Mouse (Mus musculus) midbrain, postnatal 0 days (tissue): Measurements from ENCODE around the gene 5031439G07Rik. TPM values are rescaled to one million over a fixed set of nuclear protein-coding genes. Genes with fewer than 3 reads are reported as not detected.

ENCODE experiments used
- ATAC-seq: fragments of 200-750 bp; cut with Nextera tagmentation; 2 replicates; pipeline ENCODE4 v1.8.0; 2017; ENCODE audit warnings: moderate number of reproducible peaks, mild to moderate bottlenecking, moderate TSS enrichment, moderate library complexity; ENCODE audit not compliant: low FRiP score
- DNase-seq: peaks from one replicate; pipeline ENCODE4 v3.0.0-alpha.2; 2015; ENCODE audit warnings: low spot score
- H3K27ac ChIP-seq: fragments of 300-500 bp; sonication (generic); 2 replicates; pipeline ENCODE4 v1.5.1; 2014; ENCODE audit warnings: low read depth, mild to moderate bottlenecking, low read length, mixed read lengths
- H3K27me3 ChIP-seq: fragments of 300-500 bp; sonication (generic); 2 replicates; pipeline ENCODE4 v1.6.1; 2014; ENCODE audit warnings: low read length, control low read depth, mixed read lengths; ENCODE audit not compliant: insufficient read depth
- H3K36me3 ChIP-seq: fragments of 300-500 bp; sonication (generic); 2 replicates; pipeline ENCODE4 v1.6.1; 2014; ENCODE audit warnings: low read length, control low read depth, mixed read lengths; ENCODE audit not compliant: insufficient read depth
- H3K4me1 ChIP-seq: fragments of 300-500 bp; sonication (generic); 2 replicates; pipeline ENCODE4 v1.6.1; 2014; ENCODE audit warnings: mild to moderate bottlenecking, control low read depth, antibody characterized with exemption, low read length, mixed read lengths; ENCODE audit not compliant: insufficient read depth
- H3K4me2 ChIP-seq: fragments of 300-500 bp; sonication (generic); 2 replicates; pipeline ENCODE4 v1.6.1; 2014; ENCODE audit warnings: low read depth, mild to moderate bottlenecking, low read length, mixed read lengths; ENCODE audit not compliant: poor library complexity, severe bottlenecking
- H3K4me3 ChIP-seq: fragments of 300-500 bp; sonication (generic); 2 replicates; pipeline ENCODE4 v1.5.1; 2014; ENCODE audit warnings: low read depth, mild to moderate bottlenecking, low read length, moderate library complexity
- H3K9ac ChIP-seq: fragments of 300-500 bp; sonication (generic); replicated peaks from 2 replicates; pipeline ENCODE4 v1.6.1; 2014; ENCODE audit warnings: mild to moderate bottlenecking, low read length, moderate library complexity, mixed read lengths; ENCODE audit not compliant: poor library complexity, severe bottlenecking
- H3K9me3 ChIP-seq: fragments of 300-500 bp; sonication (generic); 2 replicates; pipeline ENCODE4 v1.6.1; 2016; ENCODE audit warnings: low read length, control low read depth
- CTCF ChIP-seq: IDR thresholded peaks from 2 replicates; pipeline ENCODE4 v1.5.1; 2016; ENCODE audit warnings: antibody characterized with exemption, mild to moderate bottlenecking
- WGBS: fragments of 180-500 bp; shearing (Covaris S2); extraction: QIAGEN DNeasy Blood & Tissue Kit; methylation state at CpG from one replicate; pipeline ENCODE4 v1.1.7; 2014; 5-methylcytosine and 5-hydroxymethylcytosine counted together
- polyA plus RNA-seq: library from polyadenylated mRNA; unstranded; fragments of >200 nt; fragmentation: Nextera tagmentation; extraction: Ambion mirVana; gene quantifications from 2 replicates; pipeline ENCODE4 v1.2.1, GENCODE M21; 2015
- total RNA-seq: library from RNA; depleted of rRNA; stranded (reverse); fragments of >200 nt; gene quantifications from 2 replicates; pipeline ENCODE4 v1.2.3, GENCODE M21; 2014

The 5031439G07Rik gene
- total and polyA plus RNA-seq, 2 experiments from 2014 or later: 22.2 to 127 TPM

GRCm38 (mm10) chr15:84962518-84962917 is 25.8 kb downstream of the 5031439G07Rik start:
- Histone ChIP-seq H3K27me3 (no peaks in the 10 kb centered on the region), H3K27ac (no peak overlapping the region), H3K36me3 (peaks cover 11% of the 10 kb centered on the region; the same call in 1 of the 2 replicates), H3K4me2 (no peak overlapping the region), H3K4me3 (no peak overlapping the region), H3K9ac (no peak overlapping the region), H3K9me3 (no peaks in the 10 kb centered on the region), H3K4me1 (peaks cover 12% of the 10 kb centered on the region)
- TF ChIP-seq CTCF: no peak
- DNase-seq (no peak), ATAC-seq (no peak)
- 95% methylated on average over 2 of the region's 2 CpGs for WGBS

GRCm38 (mm10) chr15:84960692-84961091 is 27.7 kb downstream of the 5031439G07Rik start:
- peaks cover 16% of the 10 kb centered on the region for H3K36me3 ChIP-seq
- ATAC-seq: no peak
- H3K27ac ChIP-seq: peak overlapping the region; percentile 69
- H3K4me1 ChIP-seq: peaks cover 12% of the 10 kb centered on the region
- TF ChIP-seq CTCF: peak; percentile 47
- peak; percentile 49 for DNase-seq
- no peaks in the 10 kb centered on the region for H3K27me3 ChIP-seq
- 21% methylated on average over 8 of the region's 8 CpGs for WGBS
- H3K9me3 ChIP-seq: no peaks in the 10 kb centered on the region
- H3K4me3 ChIP-seq: peak overlapping the region; percentile 17
- H3K9ac ChIP-seq: peak overlapping the region; percentile 42
- H3K4me2 ChIP-seq: peak overlapping the region; percentile 35

GRCm38 (mm10) chr15:84959891-84960290 is 28.5 kb downstream of the 5031439G07Rik start:
- no peak for TF ChIP-seq CTCF
- H3K4me2 ChIP-seq: peak overlapping the region; percentile 35

GRCm38 (mm10) chr15:84958331-84958730 is 30.0 kb downstream of the 5031439G07Rik start:
- Histone ChIP-seq H3K4me2 (peak overlapping the region; percentile 18; the same call in 1 of the 2 replicates), H3K27me3 (no peaks in the 10 kb centered on the region), H3K9me3 (no peaks in the 10 kb centered on the region), H3K36me3 (peaks cover 32% of the 10 kb centered on the region), H3K4me1 (peaks cover 12% of the 10 kb centered on the region), H3K27ac (peak overlapping the region; percentile 52; the same call in 1 of the 2 replicates), H3K9ac (no peak overlapping the region), H3K4me3 (no peak overlapping the region)
- TF ChIP-seq CTCF: no peak
- DNase-seq: no peak
- WGBS: 95% methylated on average over 3 of the region's 3 CpGs
- ATAC-seq: no peak

More at GRCm38 (mm10) chr15:84959891-84960290, 28.5 kb downstream of the 5031439G07Rik start:
- H3K27ac ChIP-seq: no peak overlapping the region
- no peak for ATAC-seq
- WGBS: 87% methylated on average over 6 of the region's 6 CpGs
- no peak for DNase-seq
- H3K4me3 ChIP-seq: no peak overlapping the region
- peaks cover 20% of the 10 kb centered on the region for H3K36me3 ChIP-seq
- H3K27me3 ChIP-seq: no peaks in the 10 kb centered on the region
- H3K9ac ChIP-seq: no peak overlapping the region
- no peaks in the 10 kb centered on the region for H3K9me3 ChIP-seq
- peaks cover 12% of the 10 kb centered on the region for H3K4me1 ChIP-seq

- 12% methylated on average over 3 of the region's 3 CpGs for whole genome bisulfite sequencing
Measured at GRCm38 (mm10) chr15:84957851-84958250, 30.5 kb downstream of the 5031439G07Rik start.

GRCm38 (mm10) chr15:84953259-84953658 is 35.1 kb downstream of the 5031439G07Rik start:
- no peak overlapping the region for H3K9ac ChIP-seq
- H3K9me3 ChIP-seq: no peaks in the 10 kb centered on the region
- no peak for ATAC-seq
- no peak overlapping the region for H3K4me2 ChIP-seq
- no peak for DNase-seq
- H3K27me3 ChIP-seq: no peaks in the 10 kb centered on the region
- peaks cover 69% of the 10 kb centered on the region for H3K36me3 ChIP-seq
- H3K27ac ChIP-seq: no peak overlapping the region
- WGBS: 93% methylated on average over 11 of the region's 11 CpGs
- TF ChIP-seq CTCF: no peak
- no peak overlapping the region for H3K4me3 ChIP-seq
- peaks cover 3% of the 10 kb centered on the region; the same call in 1 of the 2 replicates for H3K4me1 ChIP-seq

More at GRCm38 (mm10) chr15:84957851-84958250, 30.5 kb downstream of the 5031439G07Rik start:
- Histone ChIP-seq H3K27me3 (no peaks in the 10 kb centered on the region), H3K9me3 (no peaks in the 10 kb centered on the region), H3K27ac (peak overlapping the region; percentile 58; the same call in 1 of the 2 replicates), H3K4me1 (peaks cover 12% of the 10 kb centered on the region; the same call in 1 of the 2 replicates), H3K4me2 (peak overlapping the region; percentile 18; the same call in 1 of the 2 replicates), H3K9ac (no peak overlapping the region), H3K36me3 (peaks cover 37% of the 10 kb centered on the region), H3K4me3 (no peak overlapping the region)
- DNase-seq (peak; percentile 86), ATAC-seq (peak; percentile 80)
- no peak for TF ChIP-seq CTCF
